Mouse (Mus musculus) hematopoietic stem cell, adult 5-6 weeks (primary cell): ENCODE measurements around the gene Akt2. TPM values are rescaled to one million over a fixed set of nuclear protein-coding genes. Genes with fewer than 3 reads are reported as not detected.
A peak's percentile ranks its signal among the peaks of the same experiment; 100 is the strongest.

Experiments
- ATAC-seq, 2 experiments: fragments of 125-278 bp in 1 of 2; replicated peaks in 1 of 2; 2 replicates each; pipeline ENCODE4 v1.8.0; 2016 to 2017; ENCODE audit warnings: inconsistent platforms in 2 of 2, mild to moderate bottlenecking in 2 of 2, moderate number of reproducible peaks in 2 of 2, low read depth in 1 of 2, moderate TSS enrichment in 1 of 2; ENCODE audit not compliant: low FRiP score in 2 of 2, poor library complexity in 2 of 2, severe bottlenecking in 2 of 2, insufficient read depth in 1 of 2, low TSS enrichment in 1 of 2
- total RNA-seq: library from RNA; stranded (forward); fragments of 172-1452, 232-1000 nt; gene quantifications from 2 replicates; pipeline ENCODE4 v1.2.3, GENCODE M21; 2017

The Akt2 gene
- total RNA-seq, 1 experiment from 2014 or later: 63.1 TPM

- ATAC-seq: peak; percentile 97 to 98
Measured at GRCm38 (mm10) chr7:27674522-27675221, 83.3 kb downstream of the Akt2 start, which contains the start of gene Map3k10. Map3k10 (minus strand) TSS chr7:27674598.

GRCm38 (mm10) chr7:27675222-27675612, 83.9 kb downstream of the Akt2 start:
- ATAC-seq: no peak

- ATAC-seq: no peak
Measured at GRCm38 (mm10) chr7:27683218-27683617, 91.9 kb downstream of the Akt2 start.

GRCm38 (mm10) chr7:27685220-27685619, 93.9 kb downstream of the Akt2 start:
- ATAC-seq: no peak

GRCm38 (mm10) chr7:27685681-27686080, 94.3 kb downstream of the Akt2 start:
- no peak for ATAC-seq

GRCm38 (mm10) chr7:27687043-27687442, 95.7 kb downstream of the Akt2 start:
- ATAC-seq: no peak

- no peak for ATAC-seq
Measured at GRCm38 (mm10) chr7:27687836-27688235, 96.5 kb downstream of the Akt2 start.

GRCm38 (mm10) chr7:27688246-27688788, 97.0 kb downstream of the Akt2 start:
- ATAC-seq: no peak

- peak; percentile 98 to 99 for ATAC-seq
Measured at GRCm38 (mm10) chr7:27688815-27689612, 97.7 kb downstream of the Akt2 start, which contains the start of gene Zfp607b. Zfp607b (plus strand) TSS chr7:27689340.

Other genes starting within 250 kb of the Akt2 start
- 15.8 and 22.4 TPM in 2 replicates for gene Shkbp1, start 235.5 kb upstream of the Akt2 start, total RNA-seq
- gene Gm20479, start 234.1 kb upstream of the Akt2 start, total RNA-seq: not detected in 2 replicates
- 0.31 TPM in 1 of 2 replicates, not detected in the other for gene Sptbn4, start 143.9 kb upstream of the Akt2 start, total RNA-seq
- 20.4 and 31.7 TPM in 2 replicates for gene Blvrb, start 143.6 kb upstream of the Akt2 start, total RNA-seq
- gene Sertad3, start 117.8 kb upstream of the Akt2 start, total RNA-seq: 9.7 and 16.8 TPM in 2 replicates
- 23.3 and 25.8 TPM in 2 replicates for gene Sertad1, start 104.6 kb upstream of the Akt2 start, total RNA-seq
- gene Prx, start 92.2 kb upstream of the Akt2 start, total RNA-seq: 1.1 and 1.5 TPM in 2 replicates
- 0.31 TPM in 1 of 2 replicates, not detected in the other for gene Hipk4, start 68.3 kb upstream of the Akt2 start, total RNA-seq
- 15.2 and 18.9 TPM in 2 replicates for gene Pld3, start 38.3 kb upstream of the Akt2 start, total RNA-seq
- 4.8 and 7.4 TPM in 2 replicates for gene 2310022A10Rik, start 38.3 kb upstream of the Akt2 start, total RNA-seq
- not detected in 2 replicates for gene Ttc9b, start 62.4 kb downstream of the Akt2 start, total RNA-seq
- 3.6 and 5.9 TPM in 2 replicates for gene Map3k10, start 83.0 kb downstream of the Akt2 start, total RNA-seq
- 1.4 and 1.5 TPM in 2 replicates for gene Zfp607b, start 97.8 kb downstream of the Akt2 start, total RNA-seq
- 13.0 and 14.1 TPM in 2 replicates for gene Zfp60, start 139.8 kb downstream of the Akt2 start, total RNA-seq
- 9.0 and 10.3 TPM in 2 replicates for gene Zfp626, start 215.6 kb downstream of the Akt2 start, total RNA-seq
- gene Zfp59, start 247.1 kb downstream of the Akt2 start, total RNA-seq: 8.5 and 10.4 TPM in 2 replicates